Mouse (Mus musculus) NIH3T3 (cell line): ENCODE measurements at regions not wholly inside any gene's neighbourhood (a gene's known extent, or its start where the extent isn't known, plus 50 kb on each side); places are given as distances from the start of the nearest gene placed in this dataset.

Experiments used
- DNase-seq: peaks from one replicate; pipeline ENCODE4 v3.0.0-alpha.2; 2012; ENCODE audit warnings: low read depth

- peak; percentile 33 for DNase-seq
Observed at GRCm38 (mm10) chrX:76680890-76681289, 78.2 kb upstream of the Cldn34d start.
